Comparison of ENCODE assay signal across 8 mouse cellular contexts in the genomic region with DNA sequence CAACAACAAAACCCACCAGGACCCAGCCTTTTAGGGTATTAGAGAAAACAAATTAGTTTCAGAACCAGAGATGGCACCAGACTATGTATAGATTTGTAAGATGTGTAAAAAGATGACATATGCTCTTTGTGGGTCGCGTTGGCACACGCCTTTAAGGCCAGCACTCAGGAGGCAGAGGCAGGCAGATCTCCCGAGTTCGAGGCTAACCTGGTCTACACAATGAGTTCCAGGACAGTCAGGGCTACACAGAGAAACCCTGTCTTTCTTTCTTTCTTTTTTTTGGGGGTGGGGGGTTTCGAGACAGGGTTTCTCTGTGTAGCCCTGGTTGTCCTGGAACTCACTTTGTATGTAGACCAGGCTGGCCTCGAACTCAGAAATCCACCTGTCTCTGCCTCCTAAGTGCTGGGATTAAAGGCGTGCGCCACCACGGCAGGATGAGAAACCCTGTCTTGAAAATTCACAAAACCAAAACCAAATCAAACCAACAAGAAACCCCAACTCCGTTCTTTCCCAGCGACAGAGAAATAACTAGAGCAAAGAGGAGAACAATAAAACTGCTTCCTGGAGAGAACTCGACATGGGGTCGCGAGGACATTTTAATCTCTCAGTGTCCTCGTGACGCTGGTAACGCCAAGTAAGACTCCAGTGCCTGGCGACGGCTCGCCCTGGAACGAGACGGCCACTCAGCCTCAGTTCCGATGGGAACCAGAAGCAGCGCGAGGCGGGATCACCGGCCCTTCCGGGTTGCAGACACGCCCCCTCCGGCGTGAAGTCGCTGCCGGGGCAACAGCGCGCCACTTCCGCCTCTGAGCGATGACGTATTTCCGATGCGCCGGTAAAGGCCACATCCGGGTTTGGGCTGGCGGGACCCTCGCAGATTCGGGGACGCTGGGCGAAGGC. TPM values are rescaled to one million over a fixed set of nuclear protein-coding genes. Genes with fewer than 3 reads are reported as not detected.
A peak's percentile ranks its signal among the peaks of the same experiment; 100 is the strongest.
DNase-seq lines count a peak whose midpoint lies in the region; ATAC-seq and TF ChIP-seq lines count a peak whose summit lies in the region.

A gene (plus strand): TSS at position 813 of the 900 bp plus-strand sequence.

- peaks cover 3% of the 10 kb centered on the region; the same call in 1 of the 2 replicates for H3K36me3 ChIP-seq in ES-Bruce4 (ENCODE audit: control insufficient read depth, insufficient read depth, low read length, poor library complexity, severe bottlenecking)
- H3K36me3 ChIP-seq in forebrain, embryonic 13.5 days (ENCODE audit: poor library complexity, severe bottlenecking), result peaks cover 33% of the 10 kb centered on the region
- peaks cover 32% of the 10 kb centered on the region for H3K36me3 ChIP-seq in liver, postnatal 0 days (replicated peaks; ENCODE audit: insufficient read depth, low read length)
- peaks cover 16% of the 10 kb centered on the region for H3K36me3 ChIP-seq in neural tube, embryonic 14.5 days (ENCODE audit: control insufficient read depth, insufficient read depth, low read length)

- intact Hi-C loops in heart, postnatal 10 days (cut with DNase I), result loop anchor here (1.0 to 2.0 kb wide), 3 partner anchors 17 to 85 kb away; a partner anchor contains a TSS

- no peak within 1 kb of the TSS for H3K27ac ChIP-seq in ES-Bruce4 (ENCODE audit: insufficient read depth, low read length)
- peak within 1 kb of the TSS; percentile 53; the same call in 1 of the 2 replicates for H3K27ac ChIP-seq in forebrain, embryonic 13.5 days
- peak within 1 kb of the TSS; percentile 63 for H3K27ac ChIP-seq in liver, postnatal 0 days (ENCODE audit: low read depth)
- H3K27ac ChIP-seq in neural tube, embryonic 14.5 days (ENCODE audit: low read depth, low read length), result peak within 1 kb of the TSS; percentile 45

- H3K4me3 ChIP-seq in ES-Bruce4 (ENCODE audit: low read depth, low read length), result peak within 1 kb of the TSS; percentile 97
- H3K4me3 ChIP-seq in forebrain, embryonic 13.5 days, result peak within 1 kb of the TSS; percentile 87
- H3K4me3 ChIP-seq in liver, postnatal 0 days (ENCODE audit: low read depth, low read length), result peak within 1 kb of the TSS; percentile 73
- peak within 1 kb of the TSS; percentile 93 for H3K4me3 ChIP-seq in neural tube, embryonic 14.5 days (ENCODE audit: low read depth, low read length)

- peak; percentile 89; the same call in 1 of the 2 replicates for ATAC-seq in cerebellum, adult (ENCODE audit: insufficient number of reproducible peaks, low FRiP score, low TSS enrichment)
- ATAC-seq in forebrain, embryonic 13.5 days, result peak; percentile 93
- peak; percentile 86 for ATAC-seq in liver, postnatal 0 days
- peak; percentile 94 for ATAC-seq in neural tube, embryonic 14.5 days (ENCODE audit: low read depth)

- no peaks in the 10 kb centered on the region for H3K4me1 ChIP-seq in ES-Bruce4 (ENCODE audit: control insufficient read depth, insufficient read depth, low read length)
- peaks cover 21% of the 10 kb centered on the region for H3K4me1 ChIP-seq in forebrain, embryonic 13.5 days
- peaks cover 23% of the 10 kb centered on the region for H3K4me1 ChIP-seq in liver, postnatal 0 days (ENCODE audit: insufficient read depth)
- H3K4me1 ChIP-seq in neural tube, embryonic 14.5 days (ENCODE audit: control insufficient read depth, insufficient read depth, low read length), result peaks cover 16% of the 10 kb centered on the region

- peak within 1 kb of the TSS; percentile 78 for H3K4me2 ChIP-seq in forebrain, embryonic 13.5 days
- H3K4me2 ChIP-seq in liver, postnatal 0 days (ENCODE audit: low read depth, low read length), result peak within 1 kb of the TSS; percentile 80
- H3K4me2 ChIP-seq in neural tube, embryonic 14.5 days (ENCODE audit: low read depth, low read length), result peak within 1 kb of the TSS; percentile 76

- H3K9ac ChIP-seq in ES-Bruce4 (ENCODE audit: low read depth, poor library complexity, severe bottlenecking), result peak within 1 kb of the TSS; percentile 52
- peak within 1 kb of the TSS; percentile 79 for H3K9ac ChIP-seq in forebrain, embryonic 13.5 days
- peak within 1 kb of the TSS; percentile 68 for H3K9ac ChIP-seq in liver, postnatal 0 days (replicated peaks)
- peak within 1 kb of the TSS; percentile 54 for H3K9ac ChIP-seq in neural tube, embryonic 14.5 days (replicated peaks; ENCODE audit: low read depth, low read length)

- TF ChIP-seq POLR2A in ES-Bruce4 (IDR thresholded peaks at IDR 0.05; ENCODE audit: insufficient read depth, low read length), result peak; percentile 29

- H3K9me3 ChIP-seq in ES-Bruce4 (replicated peaks; ENCODE audit: control insufficient read depth, insufficient read depth, low read length, poor library complexity, severe bottlenecking), result no peaks in the 10 kb centered on the region
- H3K9me3 ChIP-seq in forebrain, embryonic 13.5 days (replicated peaks), result no peaks in the 10 kb centered on the region
- no peaks in the 10 kb centered on the region for H3K9me3 ChIP-seq in liver, postnatal 0 days (ENCODE audit: low read length)
- no peaks in the 10 kb centered on the region for H3K9me3 ChIP-seq in neural tube, embryonic 14.5 days (ENCODE audit: control insufficient read depth, low read length)

- H3K27me3 ChIP-seq in ES-Bruce4 (ENCODE audit: control insufficient read depth, insufficient read depth, low read length, poor library complexity, severe bottlenecking), result no peaks in the 10 kb centered on the region
- no peaks in the 10 kb centered on the region for H3K27me3 ChIP-seq in forebrain, embryonic 13.5 days
- no peaks in the 10 kb centered on the region for H3K27me3 ChIP-seq in liver, postnatal 0 days (ENCODE audit: insufficient read depth, low read length)
- no peaks in the 10 kb centered on the region for H3K27me3 ChIP-seq in neural tube, embryonic 14.5 days (ENCODE audit: control insufficient read depth, insufficient read depth, low read length)

- peak; percentile 97 to 99 for DNase-seq in heart, postnatal 10 days
- DNase-seq in large intestine, adult 2 months (ENCODE audit: low read depth, low spot score), result peak; percentile 64
- DNase-seq in liver, postnatal 0 days, result peak; percentile 96
- peak; percentile 98 for DNase-seq in testis, postnatal 10 days (ENCODE audit: low spot score)

- WGBS in forebrain, embryonic 13.5 days, result 8% methylated on average over 48 of the region's 48 CpGs
- 5% methylated on average over 48 of the region's 48 CpGs for WGBS in large intestine, adult 2 months
- WGBS in liver, postnatal 0 days (ENCODE audit: insufficient replicate concordance), result 8% methylated on average over 48 of the region's 48 CpGs
- 9% methylated on average over 48 of the region's 48 CpGs for WGBS in neural tube, embryonic 14.5 days

- TF ChIP-seq CTCF in ES-Bruce4 (IDR thresholded peaks at IDR 0.05; ENCODE audit: low read depth, low read length), result no peak
- TF ChIP-seq CTCF in liver, postnatal 0 days (IDR thresholded peaks at IDR 0.05; ENCODE audit: low read depth), result no peak; the same call in 1 of the 2 replicates

- TF ChIP-seq EP300 in ES-Bruce4 (IDR thresholded peaks at IDR 0.05; ENCODE audit: insufficient read depth, low read depth, low read length), result 0 out of 2 replicates have a peak, but pooled peaks have one; percentile 29
- no peak for TF ChIP-seq EP300 in liver, postnatal 0 days (IDR thresholded peaks at IDR 0.05; ENCODE audit: low read depth)

RNA-seq across cellular contexts. Expression of the gene that starts here (rescaled TPM):
- polyA plus RNA-seq in ES-Bruce4 (2011; ENCODE audit: insufficient read depth, insufficient read length, low read depth, missing spikeins), result 23.9 and 24.8 TPM in 2 replicates
- polyA plus RNA-seq in forebrain, embryonic 13.5 days (2015; fragmentation: Nextera tagmentation; extraction: Ambion mirVana), result 29.9 and 35.7 TPM in 2 replicates
- 10 to 100 TPM; 19.2 to 22.0 TPM for total RNA-seq in heart, postnatal 10 days (2021)
- polyA plus RNA-seq in large intestine, adult 2 months (2012; rRNA removed), result 23.7 and 31.6 TPM in 2 replicates
- polyA plus RNA-seq in liver, postnatal 0 days (2015; fragmentation: Nextera tagmentation; extraction: Ambion mirVana), result 6.7 and 8.0 TPM in 2 replicates
- 19.6 and 24.7 TPM in 2 replicates for polyA plus RNA-seq in neural tube, embryonic 14.5 days (2014; fragmentation: Nextera tagmentation; extraction: Ambion mirVana)
